Mouse (Mus musculus) CD4-positive, CD25-positive, alpha-beta regulatory T cell, adult 4 months (primary cell): ENCODE data around the gene Slc12a6. TPM values are rescaled to one million over a fixed set of nuclear protein-coding genes. Genes with fewer than 3 reads are reported as not detected.
"Not testable (repeated sequence)": the region's sequence is repeated elsewhere in the genome, so short reads cannot be mapped to it uniquely, and the experiment has no call there.

Source experiments
- ATAC-seq: one replicate; pipeline ENCODE4 v1.8.0; 2017
- polyA plus RNA-seq, 2 experiments: library from polyadenylated mRNA; unstranded; fragments of 100-300 nt; shearing (Covaris generic); gene quantifications; one replicate each; pipeline ENCODE4 v1.2.1; 2017

Gene Slc12a6
- polyA plus RNA-seq, 2 experiments from 2014 or later, result 51.7 to 61.2 TPM

- ATAC-seq, result no peak
These were observed 2.8 kb upstream of the Slc12a6 start for GRCm38 (mm10) chr2:112262779-112263295.

GRCm38 (mm10) chr2:112264364-112264763, 1.3 kb upstream of the Slc12a6 start:
- ATAC-seq, result no peak

GRCm38 (mm10) chr2:112266242-112266592, 592 bp downstream of the Slc12a6 start, which contains the start of gene Gm21985:
Gene Gm21985, plus strand, starts transcription at chr2:112266314.
- peak; percentile 19 for ATAC-seq

GRCm38 (mm10) chr2:112266780-112267179, 1.2 kb downstream of the Slc12a6 start:
- no peak for ATAC-seq

- peak; percentile 27 for ATAC-seq
These were observed 2.1 kb downstream of the Slc12a6 start for GRCm38 (mm10) chr2:112267547-112268269.

DNA sequence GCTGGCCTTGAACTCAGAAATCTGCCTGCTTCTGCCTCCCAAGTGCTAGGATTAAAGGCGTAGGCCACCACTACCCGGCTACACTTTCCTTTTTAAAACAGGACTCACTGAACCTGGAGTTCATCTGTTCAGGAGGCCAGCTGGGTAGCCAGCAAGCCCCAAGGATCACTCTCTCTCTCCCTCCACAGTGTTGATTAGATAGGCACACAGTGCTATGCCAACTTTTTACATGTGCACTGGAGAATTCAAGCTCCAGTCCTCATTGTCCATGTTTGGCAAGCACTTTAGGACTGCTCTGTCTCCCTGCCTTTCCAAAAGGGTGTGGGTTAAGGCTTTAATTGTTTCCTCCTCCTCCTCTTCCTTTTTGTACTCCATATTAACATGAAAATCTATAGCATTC, 4.4 kb downstream of the Slc12a6 start:
- ATAC-seq, result no peak

DNA sequence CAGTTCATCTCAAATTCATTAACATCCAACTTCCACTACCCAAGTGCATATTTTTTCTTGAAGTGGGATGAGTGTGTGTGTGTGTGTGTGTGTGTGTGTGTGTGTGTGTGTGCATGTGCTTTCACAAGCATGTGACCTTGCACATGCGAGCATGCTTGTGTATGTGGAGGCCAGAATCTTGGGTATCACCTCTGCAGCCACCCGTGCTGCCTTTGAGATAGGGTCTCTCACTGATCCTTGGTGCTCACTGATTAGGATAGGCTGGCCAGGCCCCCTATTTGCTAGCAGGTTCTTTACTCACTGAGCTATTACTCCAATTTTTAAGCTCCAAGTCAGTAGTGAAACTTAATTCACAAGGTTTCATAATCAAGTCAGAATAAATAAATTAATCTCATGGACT, 7.3 kb downstream of the Slc12a6 start:
- no peak for ATAC-seq

GRCm38 (mm10) chr2:112273474-112273873, 7.8 kb downstream of the Slc12a6 start:
- no peak for ATAC-seq

DNA sequence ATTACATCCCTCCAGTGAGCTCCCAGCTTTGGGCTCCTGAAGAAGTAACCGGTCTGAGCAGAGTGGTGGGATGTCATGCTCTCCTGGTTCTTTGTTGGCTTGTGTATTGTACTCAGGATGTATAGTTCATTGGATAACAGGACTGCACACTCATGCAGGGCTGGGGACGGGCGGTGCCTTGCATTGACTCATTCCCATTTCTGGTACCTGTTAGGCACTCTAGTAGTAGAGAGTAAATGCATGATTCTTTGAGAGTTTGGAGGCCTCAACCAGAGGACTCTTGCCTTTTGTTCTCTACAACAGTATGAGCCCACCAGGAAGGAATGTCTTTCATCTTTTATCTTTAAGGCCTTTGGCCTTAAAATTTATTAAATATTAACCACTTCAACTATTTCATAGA, 11.2 kb downstream of the Slc12a6 start:
- ATAC-seq, result no peak

DNA sequence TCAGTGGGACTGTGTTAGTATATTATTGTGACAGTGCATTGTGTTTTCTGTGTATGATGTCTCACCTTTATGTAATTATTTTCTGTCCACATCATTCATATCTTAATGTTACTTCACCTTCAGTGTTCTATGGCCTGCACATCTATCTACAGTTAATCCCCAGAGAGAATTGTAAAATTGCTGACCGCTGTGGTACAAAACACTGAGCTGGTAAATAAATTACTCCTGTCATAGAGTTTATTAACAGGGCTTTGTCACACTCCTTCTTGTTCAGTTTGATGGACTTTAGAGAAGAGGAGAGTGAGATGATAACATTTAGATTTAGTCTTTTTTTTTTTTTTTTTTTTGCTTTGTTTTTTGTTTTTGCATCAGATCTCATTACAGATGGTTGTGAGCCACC, 17.2 kb downstream of the Slc12a6 start:
- ATAC-seq, result no peak

- ATAC-seq, result peak; percentile 68
These were observed 18.9 kb downstream of the Slc12a6 start for GRCm38 (mm10) chr2:112284363-112285030.

DNA sequence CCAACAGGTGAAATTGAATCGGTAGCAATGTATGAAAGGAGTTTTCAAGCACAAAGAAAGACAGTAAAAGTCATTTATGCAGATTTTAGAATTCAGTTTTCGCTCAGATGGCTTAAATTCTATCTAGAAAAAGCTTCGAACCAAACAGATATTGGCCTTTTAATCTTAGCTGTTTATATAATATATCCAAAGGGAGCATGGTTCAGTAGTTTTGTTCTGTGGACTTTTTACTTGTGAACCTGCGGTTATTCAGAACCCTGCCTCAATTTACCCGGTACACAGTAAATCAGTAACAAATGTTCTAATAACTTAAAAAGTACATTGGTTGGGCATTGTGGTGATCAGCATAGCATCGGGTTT, 19.4 kb downstream of the Slc12a6 start:
- no peak for ATAC-seq

GRCm38 (mm10) chr2:112286062-112286461, 20.4 kb downstream of the Slc12a6 start:
- not testable (repeated sequence) for ATAC-seq

- no peak for ATAC-seq
These were observed 21.4 kb downstream of the Slc12a6 start for GRCm38 (mm10) chr2:112287059-112287458.

DNA sequence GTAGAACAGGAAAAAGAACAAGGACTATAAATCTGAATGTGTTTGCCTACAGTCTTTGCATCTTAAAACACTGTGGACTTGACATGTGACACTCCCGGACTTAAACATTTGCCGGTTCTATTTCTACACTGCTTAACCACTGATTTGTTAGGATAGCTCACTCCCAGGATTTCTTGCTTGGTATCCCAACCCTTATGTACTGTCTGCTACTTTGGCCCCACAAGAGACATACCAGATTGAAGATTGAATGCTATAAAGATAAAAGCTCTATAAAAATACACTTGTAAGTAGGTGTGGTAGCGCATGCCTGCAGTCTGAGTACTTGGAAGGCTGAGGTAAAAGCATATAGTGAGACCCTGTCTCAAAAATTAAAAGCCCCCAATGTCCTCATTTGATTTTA, 23.9 kb downstream of the Slc12a6 start:
- no peak for ATAC-seq

DNA sequence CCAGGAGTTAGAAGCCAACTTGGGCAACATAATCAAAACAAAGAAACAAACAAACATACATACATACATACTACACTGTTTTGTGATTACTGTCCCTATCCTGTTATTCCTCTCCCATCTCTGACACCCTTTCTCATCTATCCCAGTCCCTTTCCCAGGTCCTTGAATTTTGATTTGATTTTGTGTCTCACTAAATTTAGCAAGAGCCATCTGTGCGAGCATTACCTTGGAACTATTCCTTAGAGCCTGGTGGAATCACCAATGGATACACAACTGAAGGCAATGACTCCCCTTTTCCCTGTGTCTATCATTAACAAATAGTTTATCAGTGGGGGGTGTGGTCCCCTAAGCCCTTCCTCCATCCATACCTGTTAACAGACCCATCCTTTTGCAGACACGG, 27.2 kb downstream of the Slc12a6 start:
- no peak for ATAC-seq

GRCm38 (mm10) chr2:112296211-112296610, 30.6 kb downstream of the Slc12a6 start:
- ATAC-seq, result no peak

- no peak for ATAC-seq
These were observed 32.6 kb downstream of the Slc12a6 start for GRCm38 (mm10) chr2:112298221-112298620.

GRCm38 (mm10) chr2:112308671-112309070, 43.0 kb downstream of the Slc12a6 start:
- peak; percentile 26 for ATAC-seq

DNA sequence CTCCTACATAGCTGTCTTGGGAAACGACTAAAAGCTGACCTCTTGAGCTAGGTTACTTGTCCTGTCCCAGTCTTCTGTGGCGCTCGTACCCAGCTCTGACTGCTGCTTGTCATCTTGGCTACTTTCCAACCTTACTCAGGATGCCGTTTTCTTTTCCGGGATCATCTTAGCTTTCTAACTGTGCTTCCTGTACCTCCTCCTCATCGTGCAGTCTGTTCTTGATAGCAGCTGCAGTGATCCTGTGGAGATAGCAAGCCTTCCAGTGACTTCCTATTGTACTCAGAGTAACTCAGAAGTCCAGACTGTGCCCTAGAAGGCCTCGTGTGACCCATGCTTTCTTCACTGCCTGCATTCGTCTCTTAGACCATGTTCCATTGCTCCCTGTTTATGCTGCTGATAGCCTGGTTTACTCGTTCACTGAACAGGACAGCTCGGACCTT, 43.6 kb downstream of the Slc12a6 start:
- peak; percentile 55 for ATAC-seq

- no peak for ATAC-seq
These were observed 50.0 kb downstream of the Slc12a6 start for GRCm38 (mm10) chr2:112315638-112316037.

DNA sequence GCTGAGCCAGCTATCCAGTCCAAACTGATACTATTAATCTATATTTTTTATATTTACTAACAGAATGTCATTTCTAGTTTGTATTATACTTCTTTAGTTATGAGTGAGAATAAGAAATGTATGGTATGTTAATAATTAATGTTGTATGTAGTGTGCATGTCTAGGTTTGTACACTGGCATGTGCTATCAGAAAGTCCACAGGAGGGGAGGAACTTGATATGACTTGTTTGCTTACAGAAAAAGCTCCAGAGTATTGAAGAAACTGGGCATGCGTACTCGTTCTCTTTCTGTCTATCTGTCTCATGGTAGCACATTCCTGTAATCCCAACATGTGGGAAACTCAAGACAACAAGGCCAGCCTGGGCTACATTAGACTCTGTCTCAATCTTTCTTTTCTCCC, 52.6 kb downstream of the Slc12a6 start:
- ATAC-seq, result no peak

- ATAC-seq, result no peak
These were observed 53.3 kb downstream of the Slc12a6 start for GRCm38 (mm10) chr2:112318905-112319304.
